Mouse (Mus musculus): ENCODE data around the gene Kcnj2. TPM values are rescaled to one million over a fixed set of nuclear protein-coding genes. Genes with fewer than 3 reads are reported as not detected.
A peak's percentile ranks its signal among the peaks of the same experiment; 100 is the strongest.

Gene Kcnj2
- 2.4 and 2.7 TPM in 2 replicates for polyA plus RNA-seq (2016; fragmentation: Nextera tagmentation; extraction: Ambion mirVana)

- DNase-seq (ENCODE audit: low spot score), result peak; percentile 95
- under 1% methylated on average over 28 of the region's 28 CpGs for WGBS
- peak within 1 kb of the TSS; percentile 85 for H3K27ac ChIP-seq (replicated peaks)
- H3K36me3 ChIP-seq (replicated peaks), result no peaks in the 10 kb centered on the region
- H3K4me1 ChIP-seq, result peaks cover 17% of the 10 kb centered on the region; the same call in 1 of the 2 replicates
- H3K4me3 ChIP-seq, result peak within 1 kb of the TSS; percentile 78
- H3K27me3 ChIP-seq (replicated peaks; ENCODE audit: low read depth, poor library complexity, severe bottlenecking), result peaks cover 17% of the 10 kb centered on the region
- no peaks in the 10 kb centered on the region for H3K9me3 ChIP-seq
Observed at GRCm38 (mm10) chr11:111065635-111066298, at the start of gene Kcnj2. TSS of gene Kcnj2 (plus strand) at chr11:111066164.

GRCm38 (mm10) chr11:111016206-111016605 is 49.8 kb upstream of the Kcnj2 start:
- WGBS, result 95% methylated on average over 3 of the region's 3 CpGs
- Histone ChIP-seq H3K4me3 (no peak overlapping the region), H3K27ac (replicated peaks) (no peak overlapping the region), H3K27me3 (replicated peaks; ENCODE audit: low read depth, poor library complexity, severe bottlenecking) (no peaks in the 10 kb centered on the region), H3K36me3 (replicated peaks) (no peaks in the 10 kb centered on the region), H3K4me1 (peaks cover 9% of the 10 kb centered on the region; the same call in 1 of the 2 replicates), H3K9me3 (no peaks in the 10 kb centered on the region)
- DNase-seq (ENCODE audit: low spot score), result no peak

- WGBS, result 47% methylated on average over 2 of the region's 2 CpGs
- no peaks in the 10 kb centered on the region for H3K9me3 ChIP-seq
- DNase-seq (ENCODE audit: low spot score), result no peak
- no peaks in the 10 kb centered on the region for H3K27me3 ChIP-seq (replicated peaks; ENCODE audit: low read depth, poor library complexity, severe bottlenecking)
- no peak overlapping the region for H3K4me3 ChIP-seq
- H3K27ac ChIP-seq (replicated peaks), result no peak overlapping the region
- H3K4me1 ChIP-seq, result peaks cover 23% of the 10 kb centered on the region
- H3K36me3 ChIP-seq (replicated peaks), result no peaks in the 10 kb centered on the region
Observed at GRCm38 (mm10) chr11:111020211-111020610, 45.8 kb upstream of the Kcnj2 start.

GRCm38 (mm10) chr11:111022681-111023281 is 43.2 kb upstream of the Kcnj2 start:
- H3K36me3 ChIP-seq (replicated peaks), result no peaks in the 10 kb centered on the region
- H3K27me3 ChIP-seq (replicated peaks; ENCODE audit: low read depth, poor library complexity, severe bottlenecking), result no peaks in the 10 kb centered on the region
- WGBS, result 32% methylated on average over 8 of the region's 8 CpGs
- peak; percentile 37 for DNase-seq (ENCODE audit: low spot score)
- H3K4me3 ChIP-seq, result no peak overlapping the region
- H3K4me1 ChIP-seq, result peaks cover 24% of the 10 kb centered on the region
- no peaks in the 10 kb centered on the region for H3K9me3 ChIP-seq
- H3K27ac ChIP-seq (replicated peaks), result peak overlapping the region; percentile 78

GRCm38 (mm10) chr11:111042175-111042574 is 23.8 kb upstream of the Kcnj2 start:
- no peak for DNase-seq (ENCODE audit: low spot score)
- WGBS, result 50% methylated on average over 5 of the region's 5 CpGs
- no peaks in the 10 kb centered on the region for H3K27me3 ChIP-seq (replicated peaks; ENCODE audit: low read depth, poor library complexity, severe bottlenecking)

GRCm38 (mm10) chr11:111043298-111043697 is 22.7 kb upstream of the Kcnj2 start:
- Histone ChIP-seq H3K36me3 (replicated peaks) (no peaks in the 10 kb centered on the region), H3K27me3 (replicated peaks; ENCODE audit: low read depth, poor library complexity, severe bottlenecking) (no peaks in the 10 kb centered on the region), H3K4me1 (no peaks in the 10 kb centered on the region), H3K4me3 (no peak overlapping the region), H3K9me3 (no peaks in the 10 kb centered on the region), H3K27ac (replicated peaks) (no peak overlapping the region)
- 82% methylated on average over 4 of the region's 4 CpGs for whole genome bisulfite sequencing
- no peak for DNase-seq (ENCODE audit: low spot score)

More at GRCm38 (mm10) chr11:111042175-111042574, 23.8 kb upstream of the Kcnj2 start:
- H3K36me3 ChIP-seq (replicated peaks), result no peaks in the 10 kb centered on the region
- H3K9me3 ChIP-seq, result no peaks in the 10 kb centered on the region
- H3K4me3 ChIP-seq, result no peak overlapping the region
- no peak overlapping the region for H3K27ac ChIP-seq (replicated peaks)
- no peaks in the 10 kb centered on the region for H3K4me1 ChIP-seq

- 89% methylated on average over 3 of the region's 3 CpGs for WGBS
- no peak for DNase-seq (ENCODE audit: low spot score)
- no peaks in the 10 kb centered on the region for H3K4me1 ChIP-seq
- H3K4me3 ChIP-seq, result no peak overlapping the region
- no peaks in the 10 kb centered on the region for H3K27me3 ChIP-seq (replicated peaks; ENCODE audit: low read depth, poor library complexity, severe bottlenecking)
- no peak overlapping the region for H3K27ac ChIP-seq (replicated peaks)
- H3K9me3 ChIP-seq, result no peaks in the 10 kb centered on the region
- H3K36me3 ChIP-seq (replicated peaks), result no peaks in the 10 kb centered on the region
Observed at GRCm38 (mm10) chr11:111054252-111054651, 11.7 kb upstream of the Kcnj2 start.

GRCm38 (mm10) chr11:111054854-111055822 is 10.8 kb upstream of the Kcnj2 start:
- H3K27me3 ChIP-seq (replicated peaks; ENCODE audit: low read depth, poor library complexity, severe bottlenecking), result no peaks in the 10 kb centered on the region
- no peaks in the 10 kb centered on the region for H3K4me1 ChIP-seq
- WGBS, result 90% methylated on average over 8 of the region's 8 CpGs
- H3K27ac ChIP-seq (replicated peaks), result no peak overlapping the region
- no peak overlapping the region for H3K4me3 ChIP-seq
- H3K9me3 ChIP-seq, result no peaks in the 10 kb centered on the region
- H3K36me3 ChIP-seq (replicated peaks), result no peaks in the 10 kb centered on the region
- DNase-seq (ENCODE audit: low spot score), result no peak

- no peak overlapping the region for H3K27ac ChIP-seq (replicated peaks)
- no peaks in the 10 kb centered on the region for H3K36me3 ChIP-seq (replicated peaks)
- no peaks in the 10 kb centered on the region for H3K9me3 ChIP-seq
- no peak overlapping the region for H3K4me3 ChIP-seq
- H3K27me3 ChIP-seq (replicated peaks; ENCODE audit: low read depth, poor library complexity, severe bottlenecking), result no peaks in the 10 kb centered on the region
- no peak for DNase-seq (ENCODE audit: low spot score)
- H3K4me1 ChIP-seq, result no peaks in the 10 kb centered on the region
- 90% methylated on average over 13 of the region's 13 CpGs for WGBS
Observed at GRCm38 (mm10) chr11:111056030-111056429, 9.9 kb upstream of the Kcnj2 start.

- Histone ChIP-seq H3K4me3 (no peak overlapping the region), H3K27ac (replicated peaks) (no peak overlapping the region), H3K9me3 (no peaks in the 10 kb centered on the region), H3K4me1 (no peaks in the 10 kb centered on the region), H3K27me3 (replicated peaks; ENCODE audit: low read depth, poor library complexity, severe bottlenecking) (no peaks in the 10 kb centered on the region), H3K36me3 (replicated peaks) (no peaks in the 10 kb centered on the region)
- 94% methylated on average over 4 of the region's 4 CpGs for WGBS
- DNase-seq (ENCODE audit: low spot score), result no peak
Observed at GRCm38 (mm10) chr11:111057435-111057834, 8.5 kb upstream of the Kcnj2 start.

GRCm38 (mm10) chr11:111059440-111059839 is 6.5 kb upstream of the Kcnj2 start:
- DNase-seq (ENCODE audit: low spot score), result no peak
- H3K4me1 ChIP-seq, result 0 out of 2 replicates have a peak, but pooled peaks cover under 1% of the 10 kb centered on the region
- no peak overlapping the region for H3K27ac ChIP-seq (replicated peaks)
- no peak overlapping the region for H3K4me3 ChIP-seq
- H3K27me3 ChIP-seq (replicated peaks; ENCODE audit: low read depth, poor library complexity, severe bottlenecking), result no peaks in the 10 kb centered on the region
- no peaks in the 10 kb centered on the region for H3K9me3 ChIP-seq
- no peaks in the 10 kb centered on the region for H3K36me3 ChIP-seq (replicated peaks)

- H3K36me3 ChIP-seq (replicated peaks), result no peaks in the 10 kb centered on the region
- no peak for DNase-seq (ENCODE audit: low spot score)
- H3K27ac ChIP-seq (replicated peaks), result no peak overlapping the region
- no peaks in the 10 kb centered on the region for H3K9me3 ChIP-seq
- 48% methylated on average over 5 of the region's 5 CpGs for WGBS
- H3K4me3 ChIP-seq, result no peak overlapping the region
- H3K27me3 ChIP-seq (replicated peaks; ENCODE audit: low read depth, poor library complexity, severe bottlenecking), result no peaks in the 10 kb centered on the region
- H3K4me1 ChIP-seq, result peaks cover 5% of the 10 kb centered on the region; the same call in 1 of the 2 replicates
Observed at GRCm38 (mm10) chr11:111060216-111060615, 5.7 kb upstream of the Kcnj2 start.

Data from embryonic facial prominence, embryonic 10.5 days (tissue).